Mouse (Mus musculus): ENCODE measurements around the gene Msx2. TPM values are rescaled to one million over a fixed set of nuclear protein-coding genes. Genes with fewer than 3 reads are reported as not detected.

Msx2 gene
- under 1 TPM; 0.31 to 0.69 TPM for total RNA-seq (2021)
- long read RNA-seq, experiment 1, partial matches to known transcripts, result 0 of 2 reads
- long read RNA-seq, experiment 1, other reads (novel, unspliced or antisense), result 0 of 2 reads
- long read RNA-seq, experiment 2, result 0 reads

- peak; percentile 31 to 46 for DNase-seq (ENCODE audit: low spot score in 2 of 2)
These were observed at the start of gene Msx2 for GRCm38 (mm10) chr13:53472614-53473124. Msx2 (minus strand) TSS chr13:53473074.

- no peak for DNase-seq (ENCODE audit: low spot score in 2 of 2)
These were observed 48.6 kb upstream of the Msx2 start for GRCm38 (mm10) chr13:53521468-53521867.

GRCm38 (mm10) chr13:53520343-53520937 is 47.6 kb upstream of the Msx2 start:
- no peak for DNase-seq (ENCODE audit: low spot score in 2 of 2)

GRCm38 (mm10) chr13:53519727-53520126 is 46.9 kb upstream of the Msx2 start:
- no peak for DNase-seq (ENCODE audit: low spot score in 2 of 2)

GRCm38 (mm10) chr13:53518306-53518705 is 45.4 kb upstream of the Msx2 start:
- no peak for DNase-seq (ENCODE audit: low spot score in 2 of 2)

GRCm38 (mm10) chr13:53514574-53514973 is 41.7 kb upstream of the Msx2 start:
- no peak for DNase-seq (ENCODE audit: low spot score in 2 of 2)

- no peak for DNase-seq (ENCODE audit: low spot score in 2 of 2)
These were observed 38.5 kb upstream of the Msx2 start for GRCm38 (mm10) chr13:53511366-53511765.

GRCm38 (mm10) chr13:53502406-53502805 is 29.5 kb upstream of the Msx2 start:
- DNase-seq (ENCODE audit: low spot score in 2 of 2), result no peak

- DNase-seq (ENCODE audit: low spot score in 2 of 2), result no peak
These were observed 28.8 kb upstream of the Msx2 start for GRCm38 (mm10) chr13:53501561-53502253.

- DNase-seq (ENCODE audit: low spot score in 2 of 2), result no peak
These were observed 28.2 kb upstream of the Msx2 start for GRCm38 (mm10) chr13:53501057-53501456.

GRCm38 (mm10) chr13:53486512-53486911 is 13.6 kb upstream of the Msx2 start:
- DNase-seq (ENCODE audit: low spot score in 2 of 2), result no peak

GRCm38 (mm10) chr13:53475701-53476188 is 2.9 kb upstream of the Msx2 start:
- no peak for DNase-seq (ENCODE audit: low spot score in 2 of 2)

- DNase-seq (ENCODE audit: low spot score in 2 of 2), result no peak
These were observed 1.6 kb upstream of the Msx2 start for GRCm38 (mm10) chr13:53474491-53474890.

- DNase-seq (ENCODE audit: low spot score in 2 of 2), result no peak
These were observed 1.1 kb upstream of the Msx2 start for GRCm38 (mm10) chr13:53473991-53474390.

- no peak for DNase-seq (ENCODE audit: low spot score in 2 of 2)
These were observed 417 bp upstream of the Msx2 start for GRCm38 (mm10) chr13:53473291-53473690.

GRCm38 (mm10) chr13:53471926-53472613 is 804 bp downstream of the Msx2 start:
- DNase-seq (ENCODE audit: low spot score in 2 of 2), result no peak

- no peak for DNase-seq (ENCODE audit: low spot score in 2 of 2)
These were observed 1.5 kb downstream of the Msx2 start for GRCm38 (mm10) chr13:53471411-53471810.

GRCm38 (mm10) chr13:53470437-53471151 is 2.3 kb downstream of the Msx2 start:
- no peak for DNase-seq (ENCODE audit: low spot score in 2 of 2)

- no peak for DNase-seq (ENCODE audit: low spot score in 2 of 2)
These were observed 3.1 kb downstream of the Msx2 start for GRCm38 (mm10) chr13:53469756-53470155.

- DNase-seq (ENCODE audit: low spot score in 2 of 2), result no peak
These were observed 4.7 kb downstream of the Msx2 start for GRCm38 (mm10) chr13:53468171-53468570.
